Mouse (Mus musculus) embryonic fibroblast, embryonic 13.5 days (primary cell): ENCODE data around the gene Lingo2.

Experiments
- CTCF ChIP-seq: IDR thresholded peaks from 2 replicates; pipeline ENCODE4 v1.5.1; 2011; ENCODE audit warnings: mild to moderate bottlenecking, control low read depth, low read length, moderate library complexity, borderline replicate concordance; ENCODE audit not compliant: insufficient read depth
- POLR2A ChIP-seq: IDR thresholded peaks from 2 replicates; pipeline ENCODE4 v1.6.1; 2011; ENCODE audit warnings: low read depth, mild to moderate bottlenecking, control low read depth, low read length, moderate library complexity

DNA sequence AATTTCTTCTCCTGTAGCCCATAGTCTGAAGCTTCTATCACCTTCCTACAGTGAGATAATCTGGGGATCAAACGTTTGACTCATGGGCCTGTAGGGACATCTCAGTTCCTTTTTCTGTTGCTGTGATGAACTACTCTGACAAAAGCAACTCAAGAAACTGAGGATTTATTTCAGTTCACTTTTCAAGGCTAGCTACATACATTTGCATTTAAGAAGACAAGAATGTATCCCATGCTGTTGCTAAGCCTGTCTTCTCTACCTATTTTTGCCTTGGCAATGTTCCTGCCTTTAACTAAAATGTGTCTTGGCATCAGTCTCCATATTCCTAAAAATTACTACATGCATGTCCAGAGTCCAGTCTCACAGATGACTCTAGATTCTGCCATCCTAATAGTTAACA lies 781.4 kb downstream of the Lingo2 start:
- no peak for TF ChIP-seq CTCF
- no peak for TF ChIP-seq POLR2A
